Mouse (Mus musculus) heart, embryonic 15.5 days (tissue): ENCODE results near the gene Thsd1. TPM values are rescaled to one million over a fixed set of nuclear protein-coding genes. Genes with fewer than 3 reads are reported as not detected.
"Not testable (repeated sequence)": the region's sequence is repeated elsewhere in the genome, so short reads cannot be mapped to it uniquely, and the experiment has no call there.

Source experiments
- ATAC-seq: fragments of 200-750 bp; cut with Nextera tagmentation; replicated peaks from 2 replicates; pipeline ENCODE4 v1.8.0; 2017; ENCODE audit warnings: low read depth, moderate TSS enrichment; ENCODE audit not compliant: insufficient number of reproducible peaks, insufficient read depth, low FRiP score
- H3K27ac ChIP-seq: fragments of 300-500 bp; sonication (generic); 2 replicates; pipeline ENCODE4 v1.5.1; 2015; ENCODE audit warnings: mild to moderate bottlenecking, inconsistent platforms
- H3K27me3 ChIP-seq: fragments of 300-500 bp; sonication (generic); 2 replicates; pipeline ENCODE4 v1.6.1; 2015; ENCODE audit warnings: inconsistent platforms
- H3K36me3 ChIP-seq: fragments of 300-500 bp; sonication (generic); 2 replicates; pipeline ENCODE4 v1.6.1; 2015; ENCODE audit warnings: mild to moderate bottlenecking, inconsistent platforms
- H3K4me1 ChIP-seq: fragments of 300-500 bp; sonication (generic); replicated peaks from 2 replicates; pipeline ENCODE4 v1.6.1; 2015; ENCODE audit warnings: inconsistent platforms
- H3K4me2 ChIP-seq: fragments of 300-500 bp; sonication (generic); 2 replicates; pipeline ENCODE4 v1.6.1; 2015; ENCODE audit warnings: inconsistent platforms, mild to moderate bottlenecking, moderate library complexity
- H3K4me3 ChIP-seq: fragments of 300-500 bp; sonication (generic); 2 replicates; pipeline ENCODE4 v1.5.1; 2015; ENCODE audit warnings: mild to moderate bottlenecking, inconsistent platforms
- H3K9ac ChIP-seq: fragments of 300-500 bp; sonication (generic); 2 replicates; pipeline ENCODE4 v1.6.1; 2015; ENCODE audit warnings: mild to moderate bottlenecking, inconsistent platforms
- H3K9me3 ChIP-seq: fragments of 300-500 bp; sonication (generic); replicated peaks from 2 replicates; pipeline ENCODE4 v1.6.1; 2016; ENCODE audit warnings: inconsistent platforms
- WGBS: fragments of 180-500 bp; shearing (Covaris S2); methylation state at CpG from one replicate; pipeline ENCODE4 v1.1.7; 2015; ENCODE audit warnings: mixed read lengths; 5-methylcytosine and 5-hydroxymethylcytosine counted together
- polyA plus RNA-seq: library from polyadenylated mRNA; unstranded; fragments of >200 nt; fragmentation: Nextera tagmentation; extraction: Ambion mirVana; gene quantifications from 2 replicates; pipeline ENCODE4 v1.2.1, GENCODE M21; 2015

Gene Thsd1
- polyA plus RNA-seq, 1 experiment from 2014 or later: 13.2 TPM

DNA sequence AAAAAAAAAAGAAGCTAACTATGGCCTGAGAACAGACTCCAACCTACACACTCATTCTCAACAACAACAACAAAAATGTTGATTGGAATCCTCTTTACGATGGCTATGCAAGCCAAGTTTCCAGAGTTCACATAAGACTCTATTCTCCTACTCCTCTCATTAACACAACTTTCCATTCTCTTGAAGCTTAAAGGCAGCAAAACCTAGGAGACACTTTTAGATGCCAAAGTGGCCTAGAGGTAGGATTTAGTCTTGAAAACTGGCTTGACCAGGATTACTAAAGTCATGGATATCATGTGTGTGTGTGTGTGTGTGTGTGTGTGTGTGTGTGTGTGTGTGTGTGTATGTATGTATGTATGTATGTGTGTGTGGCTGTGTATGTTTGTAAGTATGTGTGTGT is 38.1 kb downstream of the Thsd1 start:
- 77% methylated on average over 1 of the region's 1 CpGs for WGBS
- ATAC-seq: no peak
- H3K4me3 ChIP-seq: no peak overlapping the region
- no peaks in the 10 kb centered on the region for H3K36me3 ChIP-seq
- H3K4me2 ChIP-seq: no peak overlapping the region
- no peaks in the 10 kb centered on the region for H3K9me3 ChIP-seq
- no peak overlapping the region for H3K9ac ChIP-seq
- H3K4me1 ChIP-seq: peaks cover 5% of the 10 kb centered on the region
- no peaks in the 10 kb centered on the region for H3K27me3 ChIP-seq
- H3K27ac ChIP-seq: no peak overlapping the region

DNA sequence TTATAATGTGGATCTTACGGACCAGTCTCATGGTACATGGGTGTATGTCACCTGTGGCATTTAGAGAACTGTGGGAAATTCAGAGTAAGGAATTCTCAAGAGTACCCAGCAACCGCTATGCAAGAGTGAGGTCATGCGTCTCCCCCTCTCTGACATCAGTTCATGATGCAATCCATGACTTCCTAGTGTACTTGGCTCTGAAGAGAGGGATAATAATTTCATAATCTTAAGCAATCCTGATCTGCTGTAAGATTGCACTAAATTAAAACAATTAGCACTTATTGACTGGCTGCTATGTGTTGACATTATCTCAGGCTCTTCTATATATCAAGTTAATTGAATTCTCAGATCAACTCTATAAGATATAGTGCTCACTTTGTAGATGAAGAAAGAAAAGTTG is 39.7 kb downstream of the Thsd1 start:
- Histone ChIP-seq H3K27me3 (no peaks in the 10 kb centered on the region), H3K4me1 (no peaks in the 10 kb centered on the region), H3K4me3 (no peak overlapping the region), H3K27ac (no peak overlapping the region), H3K36me3 (no peaks in the 10 kb centered on the region), H3K9ac (no peak overlapping the region), H3K9me3 (no peaks in the 10 kb centered on the region), H3K4me2 (no peak overlapping the region)
- WGBS: 88% methylated on average over 3 of the region's 3 CpGs
- ATAC-seq: no peak

DNA sequence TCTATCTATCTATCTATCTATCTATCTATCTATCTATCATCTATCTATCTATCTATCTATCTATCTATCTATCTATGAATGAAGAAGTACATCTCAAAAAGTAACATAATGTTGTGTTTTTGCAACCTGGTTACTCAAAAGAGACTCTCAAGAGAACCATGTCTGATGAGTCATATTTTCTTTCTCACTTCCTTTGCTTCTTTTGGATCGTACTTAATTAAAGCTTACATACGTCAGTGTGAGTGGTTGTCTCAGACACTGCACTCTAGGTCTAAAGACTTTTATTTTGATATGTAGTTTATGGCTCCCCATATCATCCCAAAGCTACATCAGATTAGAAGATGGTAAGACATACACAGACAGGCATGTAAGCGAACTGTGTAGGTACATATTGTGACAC is 46.0 kb downstream of the Thsd1 start:
- WGBS: 65% methylated on average over 3 of the region's 3 CpGs
- H3K27me3 ChIP-seq: no peaks in the 10 kb centered on the region
- no peak for ATAC-seq
- H3K4me1 ChIP-seq: 0 out of 2 replicates have a peak, but pooled peaks cover 2% of the 10 kb centered on the region
- no peak overlapping the region for H3K4me3 ChIP-seq
- H3K9me3 ChIP-seq: no peaks in the 10 kb centered on the region
- no peak overlapping the region for H3K4me2 ChIP-seq
- no peak overlapping the region for H3K27ac ChIP-seq
- H3K36me3 ChIP-seq: no peaks in the 10 kb centered on the region
- no peak overlapping the region for H3K9ac ChIP-seq

DNA sequence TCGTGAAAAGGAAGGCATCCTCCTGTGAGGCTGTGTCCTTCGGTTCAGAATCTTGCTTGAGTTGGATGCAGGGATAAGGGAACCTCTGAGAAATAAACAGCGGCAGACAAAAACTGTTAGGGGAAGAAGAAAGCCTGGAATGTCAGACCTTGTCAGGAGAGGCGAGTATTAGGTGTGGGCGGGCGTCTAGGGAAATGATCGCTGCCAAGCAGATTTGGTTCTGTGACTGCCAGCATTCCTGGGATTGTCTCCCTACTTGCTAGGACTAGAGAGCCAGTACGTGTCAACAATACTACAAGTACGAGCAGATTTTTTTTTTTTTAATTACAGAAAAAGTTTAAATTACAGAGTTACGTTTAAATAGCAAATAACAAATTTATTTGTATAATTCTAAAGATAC is 47.5 kb downstream of the Thsd1 start:
- no peak overlapping the region for H3K4me2 ChIP-seq
- H3K27me3 ChIP-seq: no peaks in the 10 kb centered on the region
- no peaks in the 10 kb centered on the region for H3K9me3 ChIP-seq
- WGBS: 48% methylated on average over 10 of the region's 10 CpGs
- ATAC-seq: no peak
- 0 out of 2 replicates have a peak, but pooled peaks cover 2% of the 10 kb centered on the region for H3K4me1 ChIP-seq
- no peak overlapping the region for H3K27ac ChIP-seq
- H3K4me3 ChIP-seq: no peak overlapping the region
- H3K9ac ChIP-seq: no peak overlapping the region
- no peaks in the 10 kb centered on the region for H3K36me3 ChIP-seq

DNA sequence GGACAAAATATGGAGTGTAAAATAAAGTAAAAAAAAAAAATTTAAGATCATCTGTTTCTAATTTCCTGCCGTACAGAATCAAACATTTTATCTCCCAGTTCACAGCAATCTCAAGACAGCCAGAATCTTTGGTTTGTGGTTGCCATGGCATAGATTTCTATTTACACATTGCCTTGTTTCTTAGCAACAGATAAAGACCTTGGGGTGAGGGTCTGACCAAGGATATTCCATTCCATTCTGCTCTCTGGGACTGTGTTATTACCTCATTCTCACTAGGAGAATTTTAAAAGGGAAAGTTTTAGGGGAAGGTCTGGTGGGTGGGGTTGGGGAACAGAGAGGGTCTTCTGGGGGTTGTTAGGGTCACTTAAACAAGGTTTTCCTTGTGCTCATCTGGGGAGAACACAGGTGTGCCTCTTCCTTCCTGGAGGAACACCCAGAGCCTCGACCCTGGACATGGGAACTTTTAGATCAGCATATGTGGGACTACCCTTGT is 55.9 kb downstream of the Thsd1 start, which contains the start of gene Tpte:
Gene Tpte (plus strand): TSS at position 443 of the 493 bp plus-strand sequence.
- Histone ChIP-seq H3K27me3 (no peaks in the 10 kb centered on the region), H3K4me1 (no peaks in the 10 kb centered on the region), H3K9ac (no peak within 1 kb of the TSS), H3K9me3 (no peaks in the 10 kb centered on the region), H3K27ac (no peak within 1 kb of the TSS), H3K36me3 (no peaks in the 10 kb centered on the region), H3K4me2 (no peak within 1 kb of the TSS), H3K4me3 (no peak within 1 kb of the TSS)
- WGBS: 49% methylated on average over 2 of the region's 2 CpGs
- no peak for ATAC-seq

DNA sequence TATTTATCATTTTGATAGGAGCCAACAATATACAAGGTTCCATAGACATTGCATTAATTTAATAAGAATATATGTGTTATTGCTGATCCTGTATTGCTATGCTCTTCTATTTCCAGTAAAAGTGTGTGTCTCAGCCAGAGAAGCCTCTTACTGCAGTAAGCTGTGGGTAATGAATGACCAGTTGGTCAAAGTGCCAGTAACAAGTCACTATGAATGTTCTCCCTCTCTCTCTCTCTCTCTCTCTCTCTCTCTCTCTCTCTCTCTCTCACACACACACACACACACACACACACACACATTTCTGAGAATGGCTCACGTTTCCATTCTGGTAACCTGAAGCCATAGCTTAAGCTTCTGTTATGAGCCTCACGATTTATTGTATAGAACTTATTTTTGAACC is 75.2 kb downstream of the Thsd1 start:
- Histone ChIP-seq H3K27me3 (no peaks in the 10 kb centered on the region), H3K4me3 (no peak overlapping the region), H3K36me3 (no peaks in the 10 kb centered on the region), H3K9me3 (no peaks in the 10 kb centered on the region), H3K4me2 (no peak overlapping the region), H3K4me1 (0 out of 2 replicates have a peak, but pooled peaks cover 4% of the 10 kb centered on the region), H3K9ac (no peak overlapping the region), H3K27ac (no peak overlapping the region)
- no peak for ATAC-seq
- 63% methylated on average over 2 of the region's 2 CpGs for WGBS

DNA sequence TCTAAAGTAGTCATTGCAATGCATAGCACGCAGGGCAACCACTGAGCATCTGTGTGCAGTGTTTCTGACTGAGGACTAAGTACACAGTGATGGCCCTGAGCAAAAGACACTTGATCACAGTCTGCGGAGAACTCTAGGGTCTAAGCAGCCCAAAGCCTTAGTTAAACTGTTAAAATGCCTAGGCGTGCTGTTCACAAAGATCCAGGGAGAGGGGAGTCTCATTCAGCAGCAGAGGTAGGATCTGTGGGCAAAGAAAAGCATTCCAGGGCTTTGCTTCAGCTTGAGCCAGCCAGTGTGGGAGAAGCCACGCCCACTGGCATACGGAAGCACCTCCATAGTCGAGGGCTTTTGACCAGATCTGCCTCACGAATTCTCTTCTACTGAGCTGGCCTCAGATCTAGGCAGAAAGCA is 75.8 kb downstream of the Thsd1 start:
- Histone ChIP-seq H3K27me3 (no peaks in the 10 kb centered on the region), H3K9me3 (no peaks in the 10 kb centered on the region), H3K9ac (no peak overlapping the region), H3K4me3 (peak overlapping the region; percentile 25; the same call in 1 of the 2 replicates), H3K4me1 (0 out of 2 replicates have a peak, but pooled peaks cover 4% of the 10 kb centered on the region), H3K36me3 (no peaks in the 10 kb centered on the region), H3K4me2 (peak overlapping the region; percentile 58), H3K27ac (no peak overlapping the region)
- no peak for ATAC-seq
- 27% methylated on average over 7 of the region's 7 CpGs for WGBS

DNA sequence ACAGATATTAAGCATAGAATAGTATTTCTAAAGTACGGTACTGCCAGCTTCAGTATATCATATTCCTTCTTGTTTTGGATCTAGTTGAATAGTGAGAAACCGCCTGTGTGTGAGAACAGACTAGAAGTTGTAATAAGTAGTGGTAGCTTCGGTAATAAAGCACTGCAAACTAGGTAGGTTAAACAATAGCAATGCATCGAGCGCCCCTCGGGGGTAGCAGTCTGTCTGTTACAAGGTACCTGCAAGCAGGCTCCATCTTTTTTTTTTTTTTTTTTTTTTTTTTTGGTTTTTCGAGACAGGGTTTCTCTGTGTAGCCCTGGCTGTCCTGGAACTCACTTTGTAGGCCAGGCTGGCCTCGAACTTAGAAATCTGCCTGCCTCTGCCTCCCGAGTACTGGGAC is 76.9 kb downstream of the Thsd1 start:
- not testable (repeated sequence) for H3K4me1 ChIP-seq, ATAC-seq, H3K4me3 ChIP-seq, H3K36me3 ChIP-seq, H3K4me2 ChIP-seq, H3K27ac ChIP-seq, H3K9me3 ChIP-seq, H3K27me3 ChIP-seq, H3K9ac ChIP-seq
- 85% methylated on average over 8 of the region's 9 CpGs for WGBS

DNA sequence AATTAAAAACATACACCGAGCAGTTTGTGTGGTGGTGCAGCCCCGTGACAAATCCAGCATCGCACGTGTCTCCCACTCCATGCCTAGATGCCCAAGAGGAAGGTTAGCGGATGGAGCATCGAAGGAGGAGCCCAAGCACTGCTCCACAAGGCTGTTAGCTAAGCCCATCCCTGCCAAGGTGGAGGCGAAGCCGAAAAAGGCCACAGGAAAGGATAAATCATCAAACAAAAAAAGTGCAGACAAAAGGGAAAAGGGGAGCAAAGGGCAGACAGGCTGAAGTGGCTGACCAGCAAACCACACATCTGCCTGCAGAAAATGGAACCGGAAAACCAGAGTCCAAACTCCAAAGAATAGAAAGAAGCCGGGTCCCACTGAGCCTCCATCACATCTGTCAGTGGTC is 79.9 kb downstream of the Thsd1 start:
- no peak for ATAC-seq
- 73% methylated on average over 10 of the region's 10 CpGs for WGBS
- no peaks in the 10 kb centered on the region for H3K36me3 ChIP-seq

More for the DNA sequence above, 79.9 kb downstream of the Thsd1 start:
- Histone ChIP-seq H3K9me3 (no peaks in the 10 kb centered on the region), H3K4me1 (0 out of 2 replicates have a peak, but pooled peaks cover 4% of the 10 kb centered on the region), H3K4me3 (no peak overlapping the region), H3K4me2 (no peak overlapping the region), H3K9ac (no peak overlapping the region), H3K27ac (no peak overlapping the region), H3K27me3 (no peaks in the 10 kb centered on the region)

Other genes starting within 250 kb of the Thsd1 start
- gene Atp7b, start 167.0 kb upstream of the Thsd1 start, polyA plus RNA-seq: 0.67 and 2.1 TPM in 2 replicates
- gene Alg11, start 166.6 kb upstream of the Thsd1 start, polyA plus RNA-seq: 14.6 and 17.0 TPM in 2 replicates
- gene Nek5, start 102.3 kb upstream of the Thsd1 start, polyA plus RNA-seq: 0.26 and 0.43 TPM in 2 replicates
- 4.3 and 4.5 TPM in 2 replicates for gene Nek3, start 60.9 kb upstream of the Thsd1 start, polyA plus RNA-seq
- gene Ckap2, start 41.5 kb upstream of the Thsd1 start, polyA plus RNA-seq: 30.2 and 31.2 TPM in 2 replicates
- gene Vps36, start 34.5 kb upstream of the Thsd1 start, polyA plus RNA-seq: 20.5 and 21.7 TPM in 2 replicates
- not detected in 2 replicates for gene Tpte, start 56.1 kb downstream of the Thsd1 start, polyA plus RNA-seq
- 9.9 and 11.6 TPM in 2 replicates for gene Slc25a15, start 171.3 kb downstream of the Thsd1 start, polyA plus RNA-seq
- 45.2 and 54.8 TPM in 2 replicates for gene Mrps31, start 184.0 kb downstream of the Thsd1 start, polyA plus RNA-seq